Mouse (Mus musculus) embryonic facial prominence, embryonic 13.5 days (tissue): ENCODE measurements at regions not wholly inside any gene's neighbourhood (a gene's known extent, or its start where the extent isn't known, plus 50 kb on each side); places are given as distances from the start of the nearest gene placed in this dataset. TPM values are rescaled to one million over a fixed set of nuclear protein-coding genes. Genes with fewer than 3 reads are reported as not detected.

ENCODE experiments used
- microRNA-seq: library from miRNA; unstranded; fragments of <30 nt; microRNA quantifications from one replicate; pipeline ENCODE4, GENCODE M21; 2016

Small RNA genes lying in the stretch of these regions (microRNA-seq; reads per million reads assigned to microRNA genes)
- gene Gm27501: not detected
